Mouse (Mus musculus) adrenal gland, adult 2 months (tissue): ENCODE measurements at regions not wholly inside any gene's neighbourhood (a gene's known extent, or its start where the extent isn't known, plus 50 kb on each side); places are given as distances from the start of the nearest gene placed in this dataset.
A peak's percentile ranks its signal among the peaks of the same experiment; 100 is the strongest.

Experiments
- DNase-seq: peaks from one replicate; pipeline ENCODE4 v3.0.0; 2021

- peak; percentile 33 for DNase-seq
These were observed 86.3 kb downstream of the D16Ertd472e start for GRCm38 (mm10) chr16:78490245-78490644.

- DNase-seq: no peak
These were observed 86.9 kb downstream of the D16Ertd472e start for GRCm38 (mm10) chr16:78489604-78490003.

- no peak for DNase-seq
These were observed 90.0 kb downstream of the D16Ertd472e start for GRCm38 (mm10) chr16:78486531-78486930.

GRCm38 (mm10) chr16:78484319-78484718, 92.2 kb downstream of the D16Ertd472e start:
- DNase-seq: no peak

GRCm38 (mm10) chr16:78481571-78481970, 94.9 kb downstream of the D16Ertd472e start:
- no peak for DNase-seq

GRCm38 (mm10) chr16:78481065-78481464, 95.4 kb downstream of the D16Ertd472e start:
- no peak for DNase-seq

- no peak for DNase-seq
These were observed 96.2 kb downstream of the D16Ertd472e start for GRCm38 (mm10) chr16:78480261-78480660.

GRCm38 (mm10) chr16:78473456-78473855, 96.5 kb upstream of the Btg3 start:
- DNase-seq: peak; percentile 87

- peak; percentile 67 for DNase-seq
These were observed 83.0 kb upstream of the Btg3 start for GRCm38 (mm10) chr16:78459996-78460395.

- DNase-seq: no peak
These were observed 80.7 kb upstream of the Btg3 start for GRCm38 (mm10) chr16:78457731-78458151.

GRCm38 (mm10) chr16:78456345-78456744, 79.4 kb upstream of the Btg3 start:
- DNase-seq: no peak

- no peak for DNase-seq
These were observed 77.5 kb upstream of the Btg3 start for GRCm38 (mm10) chr16:78454509-78454908.

- DNase-seq: peak; percentile 40
These were observed 75.3 kb upstream of the Btg3 start for GRCm38 (mm10) chr16:78452303-78452702.

- DNase-seq: peak; percentile 27
These were observed 74.8 kb upstream of the Btg3 start for GRCm38 (mm10) chr16:78451750-78452149.

- peak; percentile 89 for DNase-seq
These were observed 74.3 kb upstream of the Btg3 start for GRCm38 (mm10) chr16:78451251-78451650.

- DNase-seq: no peak
These were observed 72.2 kb upstream of the Btg3 start for GRCm38 (mm10) chr16:78449231-78449630.

- no peak for DNase-seq
These were observed 66.3 kb upstream of the Btg3 start for GRCm38 (mm10) chr16:78443262-78443661.

GRCm38 (mm10) chr16:78442830-78443229, 65.8 kb upstream of the Btg3 start:
- no peak for DNase-seq

- peak; percentile 20 for DNase-seq
These were observed 65.0 kb upstream of the Btg3 start for GRCm38 (mm10) chr16:78441961-78442360.

- no peak for DNase-seq
These were observed 58.7 kb upstream of the Btg3 start for GRCm38 (mm10) chr16:78435707-78436106.

- peak; percentile 51 for DNase-seq
These were observed 50.6 kb upstream of the Btg3 start for GRCm38 (mm10) chr16:78427470-78428041.
